Mouse (Mus musculus): ENCODE results near the gene Gm7356.
"Not testable (repeated sequence)": the region's sequence is repeated elsewhere in the genome, so short reads cannot be mapped to it uniquely, and the experiment has no call there.

Gene Gm7356

DNA sequence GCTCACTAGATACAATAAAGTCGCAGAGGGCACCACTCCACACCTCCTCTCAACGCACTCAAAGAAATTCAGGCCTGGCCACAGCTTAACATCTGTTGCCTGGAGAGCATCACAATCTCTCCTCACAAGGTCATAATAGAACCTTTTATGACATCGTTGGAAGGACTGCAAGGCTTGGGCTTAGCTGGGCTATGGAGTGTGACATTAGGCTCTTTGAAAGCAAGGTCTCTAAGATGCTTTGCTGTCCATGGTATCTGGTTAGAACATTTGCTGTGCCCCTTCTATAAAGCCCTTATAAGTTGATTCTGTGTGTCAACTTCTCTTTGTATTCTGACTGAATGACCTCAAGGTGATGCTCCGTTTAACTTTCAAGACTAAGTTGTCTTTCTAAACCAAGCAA is at the start of gene Gm7356:
Gene Gm7356 (minus strand): TSS at position 101 of the 400 bp plus-strand sequence.
- not testable (repeated sequence) for DNase-seq (ENCODE audit: low read depth)

DNA sequence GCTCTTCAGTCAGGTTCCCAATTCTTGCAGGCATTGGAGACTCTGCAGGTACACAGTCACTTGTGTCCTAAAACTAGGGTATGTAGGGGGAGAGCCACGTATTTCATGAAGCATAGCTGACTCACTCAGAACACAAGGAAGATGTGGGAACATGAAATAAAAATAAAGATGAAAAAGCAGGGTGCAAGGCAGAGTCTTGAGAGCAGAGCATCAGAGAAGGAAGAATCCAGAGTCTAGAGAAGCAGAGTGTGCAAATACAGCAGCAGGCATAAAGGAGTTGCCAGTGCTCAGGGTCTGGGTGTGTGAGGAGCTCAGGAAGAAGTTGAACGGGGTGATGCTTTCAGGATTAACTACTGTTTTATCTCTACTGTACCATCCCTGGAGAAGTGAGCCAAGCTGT is 38.4 kb upstream of the Gm7356 start:
- DNase-seq (ENCODE audit: low read depth): not testable (repeated sequence)

DNA sequence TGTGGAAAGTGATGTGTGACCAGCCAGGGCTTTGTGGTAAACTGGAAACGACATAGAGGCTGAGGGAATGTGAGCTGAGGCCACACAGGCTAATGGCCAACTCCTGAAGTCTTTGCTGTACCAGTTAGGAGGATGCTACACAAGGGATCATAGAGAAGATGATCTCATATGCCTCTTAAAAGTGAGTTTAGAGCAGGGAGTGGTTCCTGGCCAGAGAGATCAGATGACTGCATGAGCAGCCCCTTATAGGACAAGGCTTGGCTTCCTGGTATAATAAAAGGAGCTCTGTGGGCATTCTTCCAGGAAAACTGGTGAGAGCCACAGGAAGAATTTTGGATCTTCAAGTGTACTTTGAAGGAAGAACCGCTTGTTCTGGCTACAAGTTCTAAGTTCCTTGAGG is 33.5 kb upstream of the Gm7356 start:
- not testable (repeated sequence) for DNase-seq (ENCODE audit: low read depth)

DNA sequence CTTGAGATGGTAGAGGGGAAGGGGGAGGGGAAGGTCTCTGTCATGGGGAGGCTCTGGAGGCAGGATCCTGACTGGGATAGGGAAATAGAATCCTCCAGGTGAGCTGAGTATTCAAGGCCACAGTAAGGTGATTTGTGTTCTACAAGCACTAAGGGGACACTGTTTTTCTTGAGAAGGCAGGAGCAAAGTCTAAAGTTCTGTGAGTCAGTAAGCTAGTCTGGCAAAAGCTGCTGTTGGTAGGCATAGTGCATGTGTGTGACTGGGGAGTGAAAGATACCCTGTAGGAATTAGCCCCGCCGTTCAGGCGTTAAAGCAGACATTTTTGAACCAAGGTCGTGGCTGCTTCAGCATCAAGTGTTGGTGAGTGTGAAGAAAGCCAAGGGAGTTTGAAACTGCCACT is 32.6 kb upstream of the Gm7356 start:
- DNase-seq (ENCODE audit: low read depth): not testable (repeated sequence)

DNA sequence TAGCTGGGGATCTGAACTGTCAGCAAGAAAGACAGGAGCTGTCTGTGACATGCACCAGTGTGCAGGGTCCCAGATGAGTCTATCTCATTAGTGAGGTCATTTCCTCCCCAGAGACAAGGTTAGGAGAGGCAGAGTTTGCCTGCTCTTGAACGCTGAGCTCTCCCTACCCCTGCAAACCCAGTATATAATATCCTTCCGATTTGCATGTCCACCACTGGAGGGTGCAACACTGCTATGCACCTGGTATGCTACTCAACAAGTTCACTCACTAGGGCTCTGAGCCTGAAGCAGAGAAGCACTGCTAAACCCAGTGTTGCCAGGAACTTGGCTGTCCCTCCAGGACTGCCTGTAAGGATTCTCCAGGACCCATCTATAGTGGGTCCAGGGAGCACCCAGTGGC is 10.1 kb downstream of the Gm7356 start:
- not testable (repeated sequence) for DNase-seq (ENCODE audit: low read depth)

DNA sequence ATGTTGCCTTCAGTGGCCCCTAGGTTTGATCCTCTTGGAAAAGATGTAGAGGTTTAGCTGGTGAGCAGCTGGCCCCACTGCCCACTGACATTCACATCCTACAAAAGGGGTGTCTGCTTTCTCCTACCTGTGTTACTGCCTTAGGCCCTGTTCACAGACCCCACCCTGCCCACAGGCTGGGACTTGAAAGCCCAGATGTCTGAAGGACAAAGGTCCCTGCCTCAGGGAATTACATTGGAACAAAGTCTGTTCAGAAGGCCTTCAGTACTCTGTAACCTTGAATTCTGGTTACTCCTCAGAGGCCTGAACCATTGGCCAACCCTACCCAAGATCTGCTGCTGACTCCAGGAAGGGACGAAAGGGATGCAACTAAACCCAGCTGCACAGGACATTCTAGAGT is 15.8 kb downstream of the Gm7356 start:
- no peak for DNase-seq (ENCODE audit: low read depth)

DNA sequence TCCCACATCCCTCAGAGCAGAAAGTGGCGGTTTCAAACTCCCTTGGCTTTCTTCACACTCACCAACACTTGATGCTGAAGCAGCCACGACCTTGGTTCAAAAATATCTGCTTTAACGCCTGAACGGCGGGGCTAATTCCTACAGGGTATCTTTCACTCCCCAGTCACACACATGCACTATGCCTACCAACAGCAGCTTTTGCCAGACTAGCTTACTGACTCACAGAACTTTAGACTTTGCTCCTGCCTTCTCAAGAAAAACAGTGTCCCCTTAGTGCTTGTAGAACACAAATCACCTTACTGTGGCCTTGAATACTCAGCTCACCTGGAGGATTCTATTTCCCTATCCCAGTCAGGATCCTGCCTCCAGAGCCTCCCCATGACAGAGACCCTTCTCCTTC is 32.7 kb downstream of the Gm7356 start:
- not testable (repeated sequence) for DNase-seq (ENCODE audit: low read depth)

DNA sequence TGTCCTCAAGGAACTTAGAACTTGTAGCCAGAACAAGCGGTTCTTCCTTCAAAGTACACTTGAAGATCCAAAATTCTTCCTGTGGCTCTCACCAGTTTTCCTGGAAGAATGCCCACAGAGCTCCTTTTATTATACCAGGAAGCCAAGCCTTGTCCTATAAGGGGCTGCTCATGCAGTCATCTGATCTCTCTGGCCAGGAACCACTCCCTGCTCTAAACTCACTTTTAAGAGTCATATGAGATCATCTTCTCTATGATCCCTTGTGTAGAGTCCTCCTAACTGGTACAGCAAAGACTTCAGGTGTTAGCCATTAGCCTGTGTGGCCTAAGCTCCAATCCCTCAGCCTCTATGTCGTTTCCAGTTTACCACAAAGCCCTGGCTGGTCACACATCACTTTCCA is 33.6 kb downstream of the Gm7356 start:
- not testable (repeated sequence) for DNase-seq (ENCODE audit: low read depth)

DNA sequence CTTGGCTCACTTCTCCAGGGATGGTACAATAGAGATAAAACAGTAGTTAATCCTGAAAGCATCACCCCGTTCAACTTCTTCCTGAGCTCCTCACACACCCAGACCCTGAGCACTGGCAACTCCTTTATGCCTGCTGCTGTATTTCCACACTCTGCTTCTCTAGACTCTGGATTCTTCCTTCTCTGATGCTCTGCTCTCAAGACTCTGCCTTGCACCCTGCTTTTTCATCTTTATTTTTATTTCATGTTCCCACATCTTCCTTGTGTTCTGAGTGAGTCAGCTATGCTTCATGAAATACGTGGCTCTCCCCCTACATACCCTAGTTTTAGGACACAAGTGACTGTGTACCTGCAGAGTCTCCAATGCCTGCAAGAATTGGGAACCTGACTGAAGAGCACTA is 38.5 kb downstream of the Gm7356 start:
- DNase-seq (ENCODE audit: low read depth): not testable (repeated sequence)

DNA sequence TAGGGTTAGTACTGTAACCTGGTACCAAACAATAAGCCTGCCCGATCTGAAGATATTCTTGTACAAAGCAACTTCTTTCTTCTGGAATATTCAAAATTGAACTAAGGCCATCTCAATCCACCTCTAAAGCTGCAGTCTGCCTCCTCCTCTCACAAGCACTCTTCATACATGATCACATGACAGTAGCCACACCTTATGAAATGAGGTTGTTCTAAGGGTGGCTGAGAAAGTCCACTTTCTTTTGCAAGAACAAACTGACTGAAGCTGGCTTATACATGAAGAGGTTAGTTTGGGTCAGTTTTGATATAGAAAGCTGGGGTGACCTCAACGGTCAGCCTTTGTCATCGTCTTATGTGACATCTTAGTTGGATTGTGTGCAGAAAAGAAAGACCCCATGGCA is 41.3 kb downstream of the Gm7356 start:
- DNase-seq (ENCODE audit: low read depth): not testable (repeated sequence)

DNA sequence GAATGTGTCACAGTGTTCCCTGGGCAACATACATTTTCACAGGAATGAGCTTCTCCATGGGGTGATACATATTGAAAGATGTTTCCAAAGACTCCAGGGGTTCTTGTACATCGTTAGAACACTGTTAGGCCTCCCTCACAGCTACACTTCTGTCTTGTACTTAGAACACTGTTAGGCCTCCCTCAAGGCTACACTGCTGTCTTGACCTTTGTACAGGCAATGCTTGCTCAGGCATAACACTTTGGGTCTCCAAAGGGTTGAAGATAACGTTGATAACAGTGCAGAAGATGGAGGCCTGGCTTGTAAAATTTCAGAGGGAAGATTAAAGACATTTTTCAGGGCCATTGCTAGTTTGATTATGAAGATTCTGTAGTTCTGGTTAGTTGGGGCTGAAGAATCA is 45.4 kb downstream of the Gm7356 start:
- DNase-seq (ENCODE audit: low read depth): not testable (repeated sequence)

DNA sequence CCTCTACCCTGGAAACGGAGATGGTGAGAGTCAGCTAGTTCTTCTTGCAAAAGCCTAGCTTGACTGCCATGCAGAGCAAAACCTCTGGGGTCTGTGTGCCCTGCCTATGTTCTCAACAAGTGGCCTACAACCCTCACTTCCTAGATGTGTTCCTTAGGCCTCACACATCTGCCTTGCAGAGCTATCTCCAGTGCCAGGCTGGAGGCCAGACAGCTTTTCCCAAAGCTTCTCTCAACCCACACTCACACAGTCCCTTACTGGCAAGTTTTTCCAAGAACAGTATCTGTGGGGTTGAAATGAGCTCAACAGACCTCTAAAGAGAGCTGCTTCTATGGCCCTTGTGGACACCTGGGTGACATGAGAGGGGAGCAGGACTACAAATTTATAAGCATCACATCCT is 51.9 kb downstream of the Gm7356 start:
- not testable (repeated sequence) for DNase-seq (ENCODE audit: low read depth)
